Mouse (Mus musculus): ENCODE data around the gene Snapc3. TPM values are rescaled to one million over a fixed set of nuclear protein-coding genes. Genes with fewer than 3 reads are reported as not detected.

Gene Snapc3
- total and polyA plus RNA-seq, 3 experiments, result 18.2 to 28.7 (median 18.8) TPM

- Histone ChIP-seq H3K4me2 (ENCODE audit: insufficient read depth, low read depth, poor library complexity, severe bottlenecking) (no peak overlapping the region), H3K9me3 (replicated peaks; ENCODE audit: low read length) (peaks cover under 1% of the 10 kb centered on the region), H3K4me1 (ENCODE audit: control insufficient read depth in 1 of 2, insufficient read depth in 2 of 2) (peaks cover 0 to 8% of the 10 kb centered on the region in 2 experiments; a peak in 2 of 4 replicates), H3K79me2 (replicated peaks; ENCODE audit: control insufficient read depth, extremely low read depth, insufficient read depth, poor library complexity, severe bottlenecking) (no peaks in the 10 kb centered on the region), H3K27ac (ENCODE audit: insufficient read depth, low read depth) (no peak overlapping the region), H3K9ac (ENCODE audit: insufficient read depth, low read depth) (no peak overlapping the region), H3K36me3 (replicated peaks in 1 of 2; ENCODE audit: control insufficient read depth in 1 of 2, insufficient read depth in 1 of 2, low read length in 1 of 2) (no peaks in the 10 kb centered on the region), H3K4me3 (replicated peaks in 1 of 3; ENCODE audit: low read depth in 2 of 3, low read length in 2 of 3, poor library complexity in 1 of 3) (no peak overlapping the region), H3K27me3 (replicated peaks) (no peaks in the 10 kb centered on the region)
- no peak for DNase-seq (ENCODE audit: extremely low read depth)
- TF ChIP-seq RAD21 (IDR thresholded peaks at IDR 0.05; ENCODE audit: low read depth, low read length) (no peak), MYC (IDR thresholded peaks at IDR 0.05; ENCODE audit: low read depth, low read length) (no peak), PAX5 (IDR thresholded peaks at IDR 0.05; ENCODE audit: low read length) (no peak), HCFC1 (IDR thresholded peaks at IDR 0.05; ENCODE audit: low read depth, low read length) (no peak), SIN3A (IDR thresholded peaks at IDR 0.05; ENCODE audit: low read length) (no peak), ZNF384 (IDR thresholded peaks at IDR 0.05; ENCODE audit: low read depth, low read length) (no peak), CTCF (conservative IDR thresholded peaks at IDR 0.05 in 1 of 2, IDR thresholded peaks at IDR 0.05 in 1 of 2; ENCODE audit: low read depth in 2 of 2, low read length in 2 of 2) (no peak), SMC3 (IDR thresholded peaks at IDR 0.05; ENCODE audit: low read depth, low read length) (no peak), KAT2A (IDR thresholded peaks at IDR 0.05; ENCODE audit: insufficient replicate concordance, low read length) (no peak), MXI1 (IDR thresholded peaks at IDR 0.05; ENCODE audit: low read depth, low read length) (no peak)
- dilution Hi-C loops (cut with MboI; ENCODE audit: extremely low pct_ligation_motif_present, extremely low pct_unique_long_range_greater_than_20kb, low sequenced_read_pairs) (no loop called here), in situ Hi-C loops (cut with MboI; ENCODE audit: low pct_ligation_motif_present, low pct_unique_long_range_greater_than_20kb, low sequenced_read_pairs) (no loop called here)
Measured at GRCm38 (mm10) chr4:83391956-83392355, 25.6 kb upstream of the Snapc3 start.

DNA sequence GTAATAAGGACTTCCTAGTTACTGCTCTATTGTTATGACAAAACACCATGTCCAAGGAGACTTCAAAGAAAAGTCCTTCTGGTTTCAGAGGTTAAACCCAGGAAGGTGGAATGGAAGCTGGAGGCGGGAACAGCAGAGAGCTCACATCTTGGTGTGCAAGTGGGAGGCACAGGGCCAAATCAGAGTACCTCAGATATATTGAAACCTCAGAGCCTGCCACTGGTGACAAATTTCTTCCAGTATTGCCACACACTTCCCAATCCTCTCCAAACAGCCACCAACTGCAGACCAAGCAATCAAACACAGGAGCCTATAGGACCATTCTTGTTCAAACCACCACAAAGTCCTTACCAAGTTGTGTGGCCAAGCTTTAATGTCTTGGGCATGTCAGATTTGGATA lies 23.8 kb upstream of the Snapc3 start:
- Histone ChIP-seq H3K36me3 (replicated peaks in 1 of 2; ENCODE audit: control insufficient read depth in 1 of 2, insufficient read depth in 1 of 2, low read length in 1 of 2) (no peaks in the 10 kb centered on the region), H3K27me3 (replicated peaks) (no peaks in the 10 kb centered on the region), H3K4me1 (ENCODE audit: control insufficient read depth in 1 of 2, insufficient read depth in 2 of 2) (peaks cover 0 to 8% of the 10 kb centered on the region in 2 experiments; a peak in 2 of 4 replicates), H3K9ac (ENCODE audit: insufficient read depth, low read depth) (no peak overlapping the region), H3K9me3 (replicated peaks; ENCODE audit: low read length) (no peaks in the 10 kb centered on the region), H3K27ac (ENCODE audit: insufficient read depth, low read depth) (no peak overlapping the region), H3K79me2 (replicated peaks; ENCODE audit: control insufficient read depth, extremely low read depth, insufficient read depth, poor library complexity, severe bottlenecking) (no peaks in the 10 kb centered on the region), H3K4me2 (ENCODE audit: insufficient read depth, low read depth, poor library complexity, severe bottlenecking) (no peak overlapping the region), H3K4me3 (replicated peaks in 1 of 3; ENCODE audit: low read depth in 2 of 3, low read length in 2 of 3, poor library complexity in 1 of 3) (no peak overlapping the region)
- DNase-seq (ENCODE audit: extremely low read depth), result no peak
- dilution Hi-C loops (cut with MboI; ENCODE audit: extremely low pct_ligation_motif_present, extremely low pct_unique_long_range_greater_than_20kb, low sequenced_read_pairs), result no loop called here
- no peak for TF ChIP-seq TCF12 (IDR thresholded peaks at IDR 0.05; ENCODE audit: low read depth, low read length)
- no peak for TF ChIP-seq MYC (IDR thresholded peaks at IDR 0.05; ENCODE audit: low read depth, low read length)
- TF ChIP-seq CTCF (conservative IDR thresholded peaks at IDR 0.05 in 1 of 2, IDR thresholded peaks at IDR 0.05 in 1 of 2; ENCODE audit: low read depth in 2 of 2, low read length in 2 of 2), result no peak
- no peak for TF ChIP-seq ELF1 (IDR thresholded peaks at IDR 0.05; ENCODE audit: low read depth, low read length)
- TF ChIP-seq EP300 (IDR thresholded peaks at IDR 0.05; ENCODE audit: low read length), result no peak
- TF ChIP-seq SMC3 (IDR thresholded peaks at IDR 0.05; ENCODE audit: low read depth, low read length), result no peak
- no peak for TF ChIP-seq MAFK (IDR thresholded peaks at IDR 0.05; ENCODE audit: insufficient replicate concordance, low read length)
- TF ChIP-seq GABPA (IDR thresholded peaks at IDR 0.05; ENCODE audit: insufficient replicate concordance, low read depth, low read length), result no peak
- no peak for TF ChIP-seq MXI1 (IDR thresholded peaks at IDR 0.05; ENCODE audit: low read depth, low read length)
- TF ChIP-seq ZMIZ1 (IDR thresholded peaks at IDR 0.05; ENCODE audit: low read depth, low read length), result no peak
- no peak for TF ChIP-seq POLR2A (IDR thresholded peaks at IDR 0.05; ENCODE audit: low read depth, low read length)
- no peak for TF ChIP-seq MEF2A (IDR thresholded peaks at IDR 0.05; ENCODE audit: borderline replicate concordance, low read depth, low read length)
- TF ChIP-seq RAD21 (IDR thresholded peaks at IDR 0.05; ENCODE audit: low read depth, low read length), result no peak
- no peak for TF ChIP-seq USF1 (IDR thresholded peaks at IDR 0.05; ENCODE audit: low read depth, low read length)
- no peak for TF ChIP-seq HCFC1 (IDR thresholded peaks at IDR 0.05; ENCODE audit: low read depth, low read length)
- in situ Hi-C loops (cut with MboI; ENCODE audit: low pct_ligation_motif_present, low pct_unique_long_range_greater_than_20kb, low sequenced_read_pairs), result no loop called here

All from CH12.LX (cell line).